Mouse (Mus musculus) lung, postnatal 36 days (tissue): ENCODE data around the gene Rab42.
A peak's percentile ranks its signal among the peaks of the same experiment; 100 is the strongest.

Experiments used
- DNase-seq: peaks from one replicate; pipeline ENCODE4 v3.0.0; 2022; ENCODE audit warnings: mixed read lengths

The Rab42 gene

DNA sequence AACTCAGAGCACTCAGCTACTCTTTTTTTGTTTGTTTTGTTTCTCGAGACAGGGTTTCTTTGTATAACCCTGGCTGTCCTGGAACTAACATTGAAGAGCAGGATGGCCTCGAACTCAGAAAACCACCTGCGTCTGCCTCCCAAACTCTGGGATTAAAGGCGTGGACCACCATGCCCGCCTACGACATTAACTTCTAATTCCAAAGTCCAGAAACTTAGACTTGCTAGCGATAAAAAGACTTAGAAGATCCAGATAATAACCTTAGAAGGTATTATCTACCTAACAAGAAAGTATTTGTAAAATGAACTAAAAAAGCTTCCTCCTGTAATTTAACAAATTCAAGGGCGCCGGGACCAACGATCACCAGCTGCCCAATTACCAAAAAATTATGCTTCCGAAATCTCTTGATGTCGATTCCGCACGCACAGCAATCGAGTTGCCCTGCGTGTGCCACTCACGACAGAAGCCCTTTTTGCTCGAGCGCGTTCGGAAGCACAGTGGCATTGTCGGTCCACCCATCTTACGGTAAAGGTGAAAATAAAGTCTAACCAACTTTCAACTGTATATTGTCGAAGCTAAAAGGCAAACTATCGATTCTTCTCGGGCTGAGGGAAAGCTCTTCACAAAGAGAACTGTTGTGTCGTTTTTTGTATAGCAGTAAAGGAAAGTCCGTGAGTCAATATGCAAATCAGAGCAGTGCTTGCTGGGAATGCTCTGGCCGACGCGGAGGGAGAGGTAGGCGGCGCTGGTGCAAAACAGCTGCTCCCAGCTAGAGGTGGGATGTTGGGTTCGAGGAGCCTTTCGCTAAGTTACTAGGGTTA is 33.2 kb downstream of the Rab42 start:
- peak; percentile 92 for DNase-seq

DNA sequence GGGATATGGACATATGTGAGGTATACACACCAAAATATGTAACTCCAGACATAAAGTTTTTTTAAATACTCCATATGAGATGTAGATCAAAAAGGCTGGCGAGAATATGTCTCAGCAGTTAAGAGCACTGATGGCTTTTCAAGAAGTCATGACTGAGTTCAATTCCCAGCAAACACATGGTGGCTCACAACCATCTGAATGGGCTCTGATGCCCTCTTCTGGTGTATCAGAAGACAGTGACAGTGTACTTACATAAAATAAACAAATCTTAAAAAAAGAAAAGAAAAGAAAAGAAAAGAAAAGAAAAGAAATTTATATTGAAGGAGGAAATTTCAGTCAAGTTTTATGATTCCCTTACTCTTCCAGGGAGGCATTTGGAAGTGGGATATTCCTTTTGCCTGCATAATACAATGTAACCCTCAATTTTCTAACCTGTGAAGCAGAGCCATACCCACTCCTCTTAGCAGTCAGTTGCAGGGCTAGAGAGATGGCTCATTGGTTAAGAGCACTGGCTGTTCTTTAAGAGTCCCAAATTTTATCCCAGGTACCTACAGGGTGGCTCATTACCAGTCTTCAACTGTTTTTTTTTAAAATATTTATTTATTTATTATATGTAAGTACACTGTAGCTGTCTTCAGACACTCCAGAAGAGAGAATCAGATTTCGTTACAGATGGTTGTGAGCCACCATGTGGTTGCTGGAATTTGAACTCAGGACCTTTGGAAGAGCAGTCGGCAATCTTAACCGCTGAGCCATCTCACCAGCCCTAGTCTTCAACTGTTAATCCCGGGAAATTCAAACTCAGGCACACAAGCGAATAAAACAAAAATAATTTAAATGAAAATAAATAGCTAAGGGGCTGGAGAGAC is 34.1 kb downstream of the Rab42 start:
- peak; percentile 32 for DNase-seq

- DNase-seq = no peak
These were observed 36.3 kb downstream of the Rab42 start for GRCm38 (mm10) chr4:132266835-132267349.

- DNase-seq = no peak
These were observed 39.9 kb downstream of the Rab42 start for GRCm38 (mm10) chr4:132263313-132263712.

DNA sequence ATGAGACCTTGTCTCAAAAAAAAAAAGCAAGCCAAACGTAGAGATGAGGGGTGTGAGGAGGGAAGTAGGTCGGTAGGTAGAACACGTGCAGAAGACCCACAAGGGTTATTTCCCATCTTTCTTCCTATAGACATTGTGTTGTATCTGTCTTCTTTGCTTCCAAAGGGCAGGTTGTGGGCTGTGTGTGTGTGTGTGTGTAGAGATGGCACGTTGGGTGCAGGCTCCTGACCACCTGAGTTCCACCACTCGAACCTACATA is 40.9 kb downstream of the Rab42 start:
- DNase-seq = no peak

- peak; percentile 77 for DNase-seq
These were observed 41.4 kb downstream of the Rab42 start, which contains the start of gene Gmeb1 for GRCm38 (mm10) chr4:132261514-132262357. Gmeb1 (minus strand) TSS chr4:132261602.

DNA sequence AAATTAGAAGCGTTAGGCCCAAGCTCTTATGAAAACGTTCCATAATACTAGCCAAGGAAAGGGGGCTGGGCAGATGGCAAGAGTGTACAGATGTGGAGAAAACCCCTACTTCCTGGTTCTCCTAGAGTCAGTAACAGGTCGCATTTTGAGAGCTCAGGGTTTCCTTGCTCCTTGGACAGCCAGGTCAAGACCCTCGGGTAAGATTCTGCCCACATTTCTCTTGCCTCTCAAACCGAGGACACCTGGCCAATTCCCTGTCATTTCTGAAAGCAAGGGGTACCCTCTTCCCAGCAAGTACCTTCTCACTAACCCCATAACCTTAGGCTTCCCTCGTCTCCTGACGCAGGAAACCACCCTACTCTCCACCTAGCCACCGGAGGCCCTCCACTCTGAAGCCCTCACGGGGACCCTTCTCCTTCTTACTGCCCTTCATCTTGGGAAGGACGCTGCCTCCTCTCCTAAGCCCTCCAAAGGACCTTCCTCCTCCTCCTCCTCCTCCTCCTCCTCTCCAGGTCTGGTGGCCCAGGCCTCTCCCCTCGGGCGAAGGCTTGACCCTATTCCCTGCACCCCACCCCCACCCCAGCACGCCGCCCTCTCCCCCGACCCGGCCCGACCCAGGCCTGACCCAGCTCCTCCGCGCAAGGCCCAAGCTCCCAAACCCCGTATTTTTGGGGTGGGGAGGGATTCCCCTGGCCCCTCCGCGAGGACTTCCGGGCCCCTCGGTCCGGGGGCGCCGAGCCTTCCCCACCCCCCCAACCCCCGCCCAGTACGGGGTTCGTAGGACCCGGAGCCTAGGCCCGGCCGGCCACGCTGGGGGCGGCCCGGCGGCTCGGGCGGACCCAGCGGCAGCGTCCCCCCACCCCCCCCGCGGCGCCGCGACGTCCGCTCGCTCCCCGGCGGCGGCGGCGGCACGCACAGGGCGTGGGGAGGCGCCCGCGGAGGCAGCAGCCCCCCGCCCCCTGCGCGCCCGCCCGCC is 42.5 kb downstream of the Rab42 start:
- DNase-seq = peak; percentile 43

DNA sequence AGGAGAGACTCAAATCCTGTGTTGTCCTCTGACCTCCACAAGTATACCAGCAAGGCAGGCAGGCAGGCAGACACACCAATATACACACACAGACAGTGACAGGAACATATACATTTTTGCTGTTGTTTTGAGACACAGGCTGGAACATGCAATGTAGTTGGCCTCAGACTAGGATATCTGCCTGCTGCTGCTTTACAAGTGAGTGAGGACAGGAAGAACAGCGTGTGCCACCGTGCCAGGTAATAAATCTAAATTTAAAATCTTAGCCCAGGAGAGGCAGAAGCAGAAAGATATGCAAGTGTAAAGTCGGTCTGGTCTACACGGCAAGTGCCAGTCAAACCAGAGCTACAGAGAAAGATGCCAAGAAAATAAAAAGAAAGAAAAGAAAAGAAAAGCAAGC is 43.9 kb downstream of the Rab42 start:
- no peak for DNase-seq

DNA sequence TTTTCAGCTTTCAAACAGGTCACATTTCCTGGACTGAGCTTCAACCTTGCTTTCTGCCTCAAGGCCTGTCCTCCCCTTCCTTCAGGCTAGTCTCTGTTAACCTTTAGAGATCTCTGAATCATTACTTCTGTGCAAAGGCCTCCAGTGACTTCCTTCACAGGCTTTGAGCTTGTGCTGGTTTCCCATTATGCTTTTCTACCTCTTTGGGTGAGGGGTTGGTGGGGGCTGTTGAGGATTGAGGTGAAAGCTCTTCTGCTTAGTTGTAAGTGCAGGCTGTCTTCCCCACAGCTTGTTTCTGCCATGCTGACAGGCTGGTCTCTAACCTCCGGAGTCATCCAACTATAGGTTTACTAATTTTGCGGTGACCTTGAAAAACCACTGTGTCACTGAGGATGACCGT is 46.8 kb downstream of the Rab42 start:
- no peak for DNase-seq

- no peak for DNase-seq
These were observed 48.2 kb downstream of the Rab42 start for GRCm38 (mm10) chr4:132254986-132255385.

- DNase-seq = no peak
These were observed 49.6 kb downstream of the Rab42 start for GRCm38 (mm10) chr4:132253622-132254021.

- no peak for DNase-seq
These were observed 50.1 kb downstream of the Rab42 start for GRCm38 (mm10) chr4:132253128-132253527.
